Mouse (Mus musculus) kidney, embryonic 16.5 days (tissue): ENCODE measurements around the gene Dock9. TPM values are rescaled to one million over a fixed set of nuclear protein-coding genes. Genes with fewer than 3 reads are reported as not detected.
"Not testable (repeated sequence)": the region's sequence is repeated elsewhere in the genome, so short reads cannot be mapped to it uniquely, and the experiment has no call there.

Experiments used
- ATAC-seq: fragments of 200-750 bp; cut with Nextera tagmentation; 2 replicates; pipeline ENCODE4 v1.8.0; 2017; ENCODE audit warnings: moderate TSS enrichment; ENCODE audit not compliant: low FRiP score, low TSS enrichment
- H3K27ac ChIP-seq: fragments of 300-500 bp; sonication (generic); 2 replicates; pipeline ENCODE4 v1.5.1; 2014; ENCODE audit warnings: low read length
- H3K27me3 ChIP-seq: fragments of 300-500 bp; sonication (generic); 2 replicates; pipeline ENCODE4 v1.6.1; 2014; ENCODE audit warnings: low read length, control low read depth, mixed read lengths; ENCODE audit not compliant: insufficient read depth
- H3K36me3 ChIP-seq: fragments of 300-500 bp; sonication (generic); 2 replicates; pipeline ENCODE4 v1.6.1; 2014; ENCODE audit warnings: low read length, control low read depth, mixed read lengths; ENCODE audit not compliant: insufficient read depth
- H3K4me1 ChIP-seq: fragments of 300-500 bp; sonication (generic); 2 replicates; pipeline ENCODE4 v1.6.1; 2014; ENCODE audit warnings: low read length, control low read depth, mixed read lengths; ENCODE audit not compliant: insufficient read depth
- H3K4me2 ChIP-seq: fragments of 300-500 bp; sonication (generic); replicated peaks from 2 replicates; pipeline ENCODE4 v1.6.1; 2014; ENCODE audit warnings: low read depth, low read length
- H3K4me3 ChIP-seq: fragments of 300-500 bp; sonication (generic); 2 replicates; pipeline ENCODE4 v1.5.1; 2014; ENCODE audit warnings: mild to moderate bottlenecking, low read length
- H3K9ac ChIP-seq: fragments of 300-500 bp; sonication (generic); replicated peaks from 2 replicates; pipeline ENCODE4 v1.6.1; 2014; ENCODE audit warnings: low read length
- H3K9me3 ChIP-seq: fragments of 300-500 bp; sonication (generic); 2 replicates; pipeline ENCODE4 v1.6.1; 2016; ENCODE audit warnings: low read length, control low read depth
- WGBS: fragments of 180-500 bp; shearing (Covaris S2); extraction: QIAGEN DNeasy Blood & Tissue Kit; methylation state at CpG from one replicate; pipeline ENCODE4 v1.1.7; 2014; 5-methylcytosine and 5-hydroxymethylcytosine counted together
- polyA plus RNA-seq: library from polyadenylated mRNA; unstranded; fragments of >200 nt; fragmentation: Nextera tagmentation; extraction: Ambion mirVana; gene quantifications from 2 replicates; pipeline ENCODE4 v1.2.1, GENCODE M21; 2015

Gene Dock9
- polyA plus RNA-seq, 1 experiment from 2014 or later: 13.0 TPM

DNA sequence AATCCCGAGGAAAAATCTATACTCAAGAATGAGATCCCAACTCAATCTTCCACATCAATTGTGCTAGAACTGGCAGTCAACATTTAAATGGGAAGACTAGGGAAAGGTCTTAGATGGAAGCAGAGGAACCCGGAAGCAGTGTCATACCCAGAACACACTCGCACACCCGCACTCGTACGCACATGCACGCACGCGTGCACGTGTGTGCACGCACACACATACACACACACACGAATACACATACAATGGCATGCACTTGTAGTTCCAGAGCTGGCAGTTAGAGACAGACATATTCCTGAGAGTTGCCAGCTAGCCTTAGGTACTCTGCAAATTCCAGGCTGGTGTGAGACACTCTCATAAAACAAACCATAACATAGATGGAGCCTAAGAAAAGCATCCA, 63.9 kb downstream of the Dock9 start:
- no peak overlapping the region for H3K9ac ChIP-seq

DNA sequence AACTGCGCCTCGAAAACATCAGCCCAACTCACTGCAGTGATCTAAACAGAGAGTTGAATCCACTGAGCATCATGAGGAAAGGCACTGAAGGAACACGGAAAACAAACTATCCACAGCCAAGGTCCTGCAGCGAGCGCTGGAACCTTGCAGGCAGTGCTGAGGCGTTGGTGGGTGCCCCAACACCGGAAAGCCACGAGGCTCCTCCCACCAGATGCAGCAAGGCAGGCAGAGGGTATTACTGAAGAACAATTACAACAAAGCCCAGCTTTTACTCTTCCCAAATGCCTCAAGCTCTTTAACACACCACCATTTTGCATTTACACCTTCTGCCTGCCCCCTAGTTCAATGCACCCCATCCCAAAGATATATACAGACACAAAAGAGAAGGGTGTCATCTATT, 65.4 kb downstream of the Dock9 start:
- peak; percentile 46; the same call in 1 of the 2 replicates for ATAC-seq
- H3K27ac ChIP-seq: no peak overlapping the region
- H3K9me3 ChIP-seq: no peaks in the 10 kb centered on the region
- H3K27me3 ChIP-seq: no peaks in the 10 kb centered on the region
- H3K9ac ChIP-seq: no peak overlapping the region
- H3K36me3 ChIP-seq: no peaks in the 10 kb centered on the region
- H3K4me1 ChIP-seq: peaks cover 16% of the 10 kb centered on the region
- 34% methylated on average over 8 of the region's 8 CpGs for WGBS
- H3K4me3 ChIP-seq: no peak overlapping the region
- H3K4me2 ChIP-seq: 0 out of 2 replicates have a peak overlapping the region, but pooled peaks have one; percentile 3

More for the DNA sequence above, 63.9 kb downstream of the Dock9 start:
- 95% methylated on average over 12 of the region's 12 CpGs for WGBS
- no peaks in the 10 kb centered on the region for H3K27me3 ChIP-seq
- no peak overlapping the region for H3K4me2 ChIP-seq
- no peak overlapping the region for H3K27ac ChIP-seq
- H3K36me3 ChIP-seq: no peaks in the 10 kb centered on the region
- H3K9me3 ChIP-seq: no peaks in the 10 kb centered on the region
- ATAC-seq: no peak
- H3K4me3 ChIP-seq: no peak overlapping the region
- peaks cover 19% of the 10 kb centered on the region; the same call in 1 of the 2 replicates for H3K4me1 ChIP-seq

DNA sequence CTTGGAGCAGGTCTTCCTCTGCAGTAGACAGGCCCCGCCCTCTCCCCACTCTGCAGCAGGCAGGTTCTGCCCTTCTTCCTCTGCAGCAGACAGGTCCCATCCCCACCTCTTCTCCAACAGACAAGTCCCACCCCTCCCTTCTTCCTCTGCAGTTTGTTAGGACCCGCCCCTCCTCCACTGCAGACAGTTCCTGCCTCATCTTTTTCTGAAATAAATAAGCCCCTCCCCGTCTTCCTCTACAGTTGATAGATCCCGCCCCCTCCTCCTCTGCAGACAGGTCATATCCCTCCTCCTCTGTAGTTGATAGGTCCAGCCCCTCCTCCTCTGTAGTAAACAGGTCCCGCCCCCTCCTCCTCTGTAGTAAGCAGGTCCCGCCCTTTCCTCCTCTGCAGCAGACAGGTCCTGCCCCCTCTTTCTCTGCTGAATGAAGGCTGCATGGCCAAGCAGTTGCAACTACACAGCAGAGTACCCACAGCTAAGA, 65.9 kb downstream of the Dock9 start:
- Histone ChIP-seq H3K4me3 (no peak overlapping the region), H3K36me3 (no peaks in the 10 kb centered on the region), H3K4me1 (peaks cover 14% of the 10 kb centered on the region), H3K9ac (no peak overlapping the region), H3K9me3 (no peaks in the 10 kb centered on the region), H3K27ac (no peak overlapping the region), H3K27me3 (no peaks in the 10 kb centered on the region), H3K4me2 (0 out of 2 replicates have a peak overlapping the region, but pooled peaks have one; percentile 3)
- ATAC-seq: peak; percentile 77
- WGBS: 52% methylated on average over 5 of the region's 6 CpGs

DNA sequence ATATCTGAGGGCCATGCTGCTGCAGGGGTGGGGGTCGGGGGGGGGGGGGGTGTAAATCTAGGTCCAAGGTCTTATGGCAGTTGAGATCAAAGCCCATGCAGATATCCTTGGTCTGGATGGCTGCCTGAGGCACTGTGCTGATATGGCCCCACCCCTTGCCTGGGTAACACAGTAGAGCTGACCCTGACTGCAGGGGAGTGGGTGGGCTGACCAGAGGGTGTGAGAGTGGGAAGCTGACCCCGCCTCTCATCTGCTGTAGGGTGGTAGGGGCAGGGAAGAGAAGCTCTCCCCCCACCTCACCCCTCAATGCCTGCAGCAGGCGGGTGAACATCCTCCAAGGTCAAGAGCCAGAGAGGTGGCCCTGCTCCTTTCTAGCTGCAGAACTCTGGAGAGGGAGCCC, 66.7 kb downstream of the Dock9 start:
- 82% methylated on average over 3 of the region's 3 CpGs for WGBS
- ATAC-seq: peak; percentile 24; the same call in 1 of the 2 replicates

DNA sequence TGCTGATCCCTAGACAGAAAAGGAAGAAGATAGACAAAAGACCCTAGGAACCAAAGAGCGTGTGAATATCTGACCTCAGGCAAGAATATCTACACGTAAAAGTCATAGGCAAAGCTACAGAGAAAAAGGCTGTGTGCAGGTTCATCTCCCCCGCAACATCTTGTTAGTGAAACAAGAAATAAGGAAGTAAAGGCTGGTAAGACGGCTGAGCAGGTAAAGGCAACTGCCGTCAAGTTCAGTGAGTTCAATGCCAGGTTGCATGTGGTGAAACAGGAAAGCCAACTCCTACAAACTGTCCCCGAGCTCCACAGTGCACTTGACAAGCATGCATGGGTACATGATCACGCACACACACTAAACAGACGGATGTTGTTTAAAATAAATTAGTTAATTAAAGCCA, 69.6 kb downstream of the Dock9 start:
- WGBS: 68% methylated on average over 8 of the region's 8 CpGs
- H3K27me3 ChIP-seq: no peaks in the 10 kb centered on the region
- H3K9me3 ChIP-seq: no peaks in the 10 kb centered on the region
- no peak overlapping the region for H3K27ac ChIP-seq
- H3K4me2 ChIP-seq: no peak overlapping the region
- peaks cover 14% of the 10 kb centered on the region for H3K4me1 ChIP-seq
- H3K4me3 ChIP-seq: no peak overlapping the region
- no peak for ATAC-seq
- H3K36me3 ChIP-seq: no peaks in the 10 kb centered on the region
- no peak overlapping the region for H3K9ac ChIP-seq

More for the DNA sequence above, 66.7 kb downstream of the Dock9 start:
- Histone ChIP-seq H3K27ac (no peak overlapping the region), H3K36me3 (no peaks in the 10 kb centered on the region), H3K9ac (no peak overlapping the region), H3K27me3 (no peaks in the 10 kb centered on the region), H3K4me1 (peaks cover 14% of the 10 kb centered on the region), H3K4me2 (no peak overlapping the region), H3K9me3 (no peaks in the 10 kb centered on the region), H3K4me3 (no peak overlapping the region)

DNA sequence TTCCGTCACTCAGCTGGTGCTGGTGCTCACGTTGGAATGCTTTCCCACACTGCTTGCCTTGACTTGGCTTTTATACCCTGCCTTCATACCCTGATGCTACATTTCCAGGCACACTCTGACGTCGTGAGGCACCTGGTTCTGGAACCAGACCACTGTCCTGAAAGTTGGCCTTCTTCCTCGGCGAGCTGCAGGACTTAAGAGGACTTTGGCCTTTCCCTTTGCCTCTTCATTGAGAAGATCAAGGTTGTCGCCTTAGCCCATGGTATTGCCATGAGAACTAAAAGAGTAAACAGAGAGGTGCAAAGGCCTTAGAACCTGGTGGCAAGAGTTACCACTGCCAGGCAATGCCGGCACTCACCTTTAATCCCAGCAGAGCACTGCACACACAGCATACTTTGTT, 73.1 kb downstream of the Dock9 start:
- Histone ChIP-seq H3K27me3 (no peaks in the 10 kb centered on the region), H3K36me3 (no peaks in the 10 kb centered on the region), H3K9ac (no peak overlapping the region), H3K9me3 (no peaks in the 10 kb centered on the region), H3K4me2 (no peak overlapping the region), H3K4me1 (peaks cover 5% of the 10 kb centered on the region; the same call in 1 of the 2 replicates), H3K4me3 (no peak overlapping the region), H3K27ac (no peak overlapping the region)
- 91% methylated on average over 8 of the region's 8 CpGs for WGBS
- ATAC-seq: no peak

DNA sequence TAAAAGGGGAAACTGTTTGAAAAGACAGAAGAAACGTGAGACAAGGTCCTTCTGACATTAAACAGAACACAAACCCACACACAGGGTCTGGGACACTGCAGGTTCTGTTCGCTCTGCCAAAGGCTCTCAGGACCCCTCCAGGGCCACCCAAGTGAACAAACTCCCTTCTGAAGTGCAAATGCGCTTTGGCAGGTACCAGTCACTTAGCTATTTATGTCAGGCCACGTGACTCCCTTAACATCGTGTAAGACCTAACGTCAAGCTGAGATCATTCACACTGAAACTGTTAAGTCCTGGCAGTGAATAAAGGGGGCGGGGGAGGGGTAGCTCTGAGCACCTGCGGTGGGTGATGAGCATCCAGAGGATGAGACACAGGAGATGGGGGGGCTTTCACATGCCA, 74.9 kb downstream of the Dock9 start:
- H3K4me2 ChIP-seq: no peak overlapping the region
- no peaks in the 10 kb centered on the region for H3K27me3 ChIP-seq
- WGBS: 28% methylated on average over 8 of the region's 8 CpGs
- no peaks in the 10 kb centered on the region for H3K4me1 ChIP-seq
- H3K9ac ChIP-seq: no peak overlapping the region
- no peaks in the 10 kb centered on the region for H3K9me3 ChIP-seq
- ATAC-seq: no peak
- no peak overlapping the region for H3K4me3 ChIP-seq
- no peak overlapping the region for H3K27ac ChIP-seq
- H3K36me3 ChIP-seq: no peaks in the 10 kb centered on the region

DNA sequence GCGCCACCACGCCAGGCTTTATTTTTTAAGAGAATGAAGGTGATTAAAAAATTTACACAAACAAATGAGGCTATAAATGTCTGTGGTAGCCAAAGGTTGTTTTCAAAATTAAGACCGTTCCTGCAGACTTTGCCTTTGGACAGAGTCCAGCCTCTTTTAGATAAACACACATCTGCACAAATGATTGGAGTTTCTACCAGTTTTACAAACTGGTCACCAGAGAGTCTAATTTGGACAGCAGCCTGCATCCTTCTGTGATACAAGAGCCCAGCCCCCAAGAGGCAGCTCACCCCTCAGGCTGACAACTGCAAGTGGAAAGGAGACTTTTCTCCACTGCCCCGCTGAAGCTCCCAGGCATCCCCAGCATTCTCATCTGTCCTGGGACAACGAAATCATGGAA, 76.2 kb downstream of the Dock9 start:
- ATAC-seq: no peak
- no peak overlapping the region for H3K27ac ChIP-seq
- H3K4me3 ChIP-seq: no peak overlapping the region
- H3K36me3 ChIP-seq: no peaks in the 10 kb centered on the region
- H3K9me3 ChIP-seq: no peaks in the 10 kb centered on the region
- H3K9ac ChIP-seq: no peak overlapping the region
- H3K4me1 ChIP-seq: no peaks in the 10 kb centered on the region
- WGBS: 70% methylated on average over 5 of the region's 5 CpGs
- no peaks in the 10 kb centered on the region for H3K27me3 ChIP-seq
- no peak overlapping the region for H3K4me2 ChIP-seq

DNA sequence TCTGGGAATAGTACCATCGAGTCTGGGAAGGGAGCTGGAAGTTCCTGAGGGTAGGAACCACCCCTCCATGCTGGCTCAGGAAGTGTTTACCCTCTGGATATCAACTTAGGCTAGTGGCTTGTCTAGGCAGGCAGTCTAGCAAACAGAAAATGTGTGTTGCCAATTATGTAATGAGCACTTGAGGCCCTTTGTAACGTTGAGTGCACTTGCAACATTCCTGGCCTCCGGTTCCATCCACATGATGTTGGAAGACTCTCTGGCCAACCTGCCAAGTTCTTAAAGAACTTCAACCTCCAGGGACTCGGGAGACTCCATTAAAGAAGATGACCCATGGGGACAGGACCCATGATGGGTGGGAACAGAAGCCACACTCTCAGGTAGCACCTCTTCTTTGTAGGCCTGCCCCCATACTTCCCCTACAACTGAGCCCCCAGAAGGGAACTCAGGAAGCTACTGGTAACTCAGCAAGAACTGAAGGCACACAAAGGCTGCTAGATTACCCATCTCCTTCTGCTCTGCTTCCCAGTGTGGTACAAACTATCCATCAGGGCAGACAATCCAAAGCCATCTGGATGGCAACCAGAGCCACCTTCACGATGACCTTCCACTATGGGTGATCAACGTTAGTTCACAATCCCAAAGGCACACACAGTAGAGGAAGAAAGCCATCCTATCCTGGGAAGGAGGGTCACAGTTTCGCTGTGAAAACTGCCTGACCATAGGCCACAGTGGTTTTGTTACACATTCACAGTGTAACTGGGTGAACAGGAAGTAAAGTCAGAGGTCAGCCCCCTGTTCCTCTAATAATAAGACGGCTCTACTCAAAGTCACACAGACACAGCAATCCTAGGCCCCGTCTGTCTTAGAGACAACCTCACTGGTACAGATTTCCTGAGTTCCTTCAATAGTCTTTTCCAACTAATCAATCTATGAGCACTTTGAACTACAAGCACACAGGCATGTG, 77.7 kb downstream of the Dock9 start:
- ATAC-seq: no peak
- H3K4me1 ChIP-seq: no peaks in the 10 kb centered on the region
- H3K27me3 ChIP-seq: no peaks in the 10 kb centered on the region
- no peaks in the 10 kb centered on the region for H3K36me3 ChIP-seq
- H3K4me2 ChIP-seq: no peak overlapping the region
- H3K9ac ChIP-seq: no peak overlapping the region
- H3K27ac ChIP-seq: no peak overlapping the region
- 75% methylated on average over 9 of the region's 9 CpGs for whole genome bisulfite sequencing
- no peaks in the 10 kb centered on the region for H3K9me3 ChIP-seq
- no peak overlapping the region for H3K4me3 ChIP-seq

DNA sequence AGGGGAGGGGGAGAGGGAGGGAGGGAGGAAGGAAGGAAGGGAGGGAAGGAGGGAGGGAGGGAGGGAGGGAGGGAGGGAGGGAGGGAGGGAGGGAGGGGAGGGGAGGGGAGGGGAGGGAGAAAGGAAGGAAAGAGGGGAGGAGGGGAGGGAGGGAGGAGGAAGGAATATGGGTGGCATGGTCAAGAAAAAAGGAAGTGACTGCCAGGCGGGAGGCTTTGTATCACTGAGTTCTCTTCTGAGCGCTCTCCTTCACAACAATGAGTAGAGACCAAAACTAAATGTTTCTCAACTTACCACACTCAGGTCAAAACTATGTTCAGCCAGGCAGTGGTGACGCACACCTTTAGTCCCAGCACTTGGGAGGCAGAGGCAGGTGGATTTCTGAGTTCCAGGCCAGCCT, 82.8 kb downstream of the Dock9 start:
- H3K4me2 ChIP-seq, H3K27ac ChIP-seq, H3K36me3 ChIP-seq, H3K4me3 ChIP-seq, ATAC-seq, H3K9ac ChIP-seq, H3K9me3 ChIP-seq, H3K27me3 ChIP-seq: not testable (repeated sequence)
- 95% methylated on average over 3 of the region's 3 CpGs for WGBS
- H3K4me1 ChIP-seq: peaks cover 19% of the 10 kb centered on the region
